Mouse (Mus musculus) lung, postnatal 0 days (tissue): Measurements from ENCODE around the gene Entpd4b.
"Not testable (repeated sequence)": the region's sequence is repeated elsewhere in the genome, so short reads cannot be mapped to it uniquely, and the experiment has no call there.

Experiments used
- CTCF ChIP-seq: IDR thresholded peaks from 2 replicates; pipeline ENCODE4 v1.5.1; 2016; ENCODE audit warnings: antibody characterized with exemption, mild to moderate bottlenecking
- EP300 ChIP-seq: IDR thresholded peaks from 2 replicates; pipeline ENCODE4 v1.6.1; 2016; ENCODE audit warnings: antibody characterized with exemption, mild to moderate bottlenecking, control low read depth

DNA sequence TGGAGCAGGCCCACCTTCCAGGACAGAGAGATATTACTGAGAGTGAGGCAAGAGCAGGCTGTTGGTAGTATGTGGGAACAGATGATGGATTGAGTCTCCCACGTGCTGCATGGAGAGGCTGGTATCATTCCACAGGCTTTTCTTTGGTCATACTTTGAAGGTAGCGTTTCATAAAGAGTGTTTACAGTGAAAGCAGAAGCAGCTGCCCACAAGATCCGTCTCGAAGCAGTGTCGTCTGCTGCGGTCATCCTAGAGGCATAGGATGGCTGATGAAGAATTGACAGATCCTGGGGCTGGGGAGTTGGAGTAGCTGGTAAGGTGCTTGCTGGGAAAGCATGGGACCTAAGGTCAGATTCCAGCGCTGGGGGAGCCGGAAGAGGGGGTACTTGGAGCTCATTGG lies 1.6 kb downstream of the Entpd4b start:
- TF ChIP-seq CTCF, EP300: not testable (repeated sequence)
